Mouse (Mus musculus) cortical plate, adult 2 months (tissue): Measurements from ENCODE around the gene Diaph2.

Experiments
- CTCF ChIP-seq: fragments of 200-500 bp; IDR thresholded peaks from 2 replicates; pipeline ENCODE4 v1.5.1; 2011; ENCODE audit warnings: mild to moderate bottlenecking, control low read depth, low read length; ENCODE audit not compliant: insufficient read depth; ENCODE audit errors: extremely low read depth
- POLR2A ChIP-seq: fragments of 200-500 bp; IDR thresholded peaks from 2 replicates; pipeline ENCODE4 v1.6.1; 2011; ENCODE audit warnings: mild to moderate bottlenecking, low read length, control low read depth; ENCODE audit not compliant: insufficient read depth; ENCODE audit errors: extremely low read depth

GRCm38 (mm10) chrX:130393508-130394145, 644.1 kb downstream of the Diaph2 start:
- TF ChIP-seq CTCF, result no peak
- no peak for TF ChIP-seq POLR2A
